ENCODE assay signal across 14 mouse cellular contexts in the genomic region with DNA sequence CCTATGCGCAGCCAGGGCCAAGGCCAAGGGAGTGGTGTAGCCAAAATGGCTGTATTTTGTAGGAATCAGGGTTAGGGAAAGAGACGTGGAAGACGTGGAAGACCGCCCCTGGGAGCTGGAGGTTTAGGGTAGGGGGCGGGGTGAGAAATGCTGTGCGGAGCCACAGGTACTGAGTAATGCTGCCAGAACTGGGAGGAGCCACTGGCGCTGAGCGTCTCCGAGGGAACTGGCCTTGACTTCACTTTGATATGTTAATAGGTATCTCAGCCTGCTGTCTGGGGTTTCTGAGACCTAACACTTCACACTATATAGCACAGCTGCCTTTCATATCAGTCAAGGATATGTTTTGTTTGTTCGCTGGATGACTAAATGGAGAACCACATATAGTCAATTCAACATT. TPM values are rescaled to one million over a fixed set of nuclear protein-coding genes. Genes with fewer than 3 reads are reported as not detected.
DNase-seq lines count a peak whose midpoint lies in the region; ATAC-seq and TF ChIP-seq lines count a peak whose summit lies in the region.
"Had no signal": no experiment of that assay in that cellular context is flagged by ENCODE, and none has a peak within 500 bp of the region (broad histone marks: within the 10 kb centered on the region; RNA-seq: fewer than 3 reads in every experiment).

No protein-coding gene starts in this region.

- WGBS in heart, embryonic 13.5 days, result 13% methylated on average over 10 of the region's 10 CpGs
- 23% methylated on average over 10 of the region's 10 CpGs for WGBS in embryonic facial prominence, embryonic 15.5 days
- 24% methylated on average over 10 of the region's 10 CpGs for WGBS in midbrain, postnatal 0 days
- WGBS in liver, embryonic 12.5 days (ENCODE audit: insufficient replicate concordance), result 24% methylated on average over 10 of the region's 10 CpGs

- H3K4me3 ChIP-seq in heart, embryonic 13.5 days, result no peak overlapping the region
- H3K4me3 ChIP-seq in embryonic facial prominence, embryonic 15.5 days (replicated peaks), result no peak overlapping the region
- H3K4me3 ChIP-seq in midbrain, postnatal 0 days (ENCODE audit: low read depth, low read length), result 0 out of 2 replicates have a peak overlapping the region, but pooled peaks have one; percentile 8
- H3K4me3 ChIP-seq in liver, embryonic 12.5 days, result no peak overlapping the region
- H3K4me3 ChIP-seq: myocyte had no signal

- H3K4me2 ChIP-seq in heart, embryonic 13.5 days, result peak overlapping the region; percentile 10; the same call in 1 of the 2 replicates
- 0 out of 2 replicates have a peak overlapping the region, but pooled peaks have one; percentile 8 for H3K4me2 ChIP-seq in embryonic facial prominence, embryonic 15.5 days (replicated peaks)
- H3K4me2 ChIP-seq in midbrain, postnatal 0 days (ENCODE audit: low read depth, low read length, poor library complexity, severe bottlenecking), result peak overlapping the region; percentile 30; the same call in 1 of the 2 replicates
- H3K4me2 ChIP-seq in liver, embryonic 12.5 days, result no peak overlapping the region

- no peak overlapping the region for H3K9ac ChIP-seq in heart, embryonic 13.5 days
- no peak overlapping the region for H3K9ac ChIP-seq in embryonic facial prominence, embryonic 15.5 days
- H3K9ac ChIP-seq in midbrain, postnatal 0 days (replicated peaks; ENCODE audit: low read length, poor library complexity, severe bottlenecking), result no peak overlapping the region
- no peak overlapping the region for H3K9ac ChIP-seq in liver, embryonic 12.5 days

- H3K36me3 ChIP-seq in heart, embryonic 13.5 days, result no peaks in the 10 kb centered on the region
- H3K36me3 ChIP-seq in embryonic facial prominence, embryonic 15.5 days, result no peaks in the 10 kb centered on the region
- no peaks in the 10 kb centered on the region for H3K36me3 ChIP-seq in midbrain, postnatal 0 days (ENCODE audit: insufficient read depth, low read length)
- no peaks in the 10 kb centered on the region for H3K36me3 ChIP-seq in liver, embryonic 12.5 days

- no peak for ATAC-seq in heart, embryonic 13.5 days (ENCODE audit: extremely low read depth, insufficient number of reproducible peaks, low FRiP score, low TSS enrichment)
- ATAC-seq in embryonic facial prominence, embryonic 15.5 days (ENCODE audit: insufficient number of reproducible peaks, low FRiP score, low TSS enrichment, low read depth), result no peak
- ATAC-seq in midbrain, postnatal 0 days (ENCODE audit: low FRiP score), result peak; percentile 48; the same call in 1 of the 2 replicates
- ATAC-seq in liver, embryonic 12.5 days, result no peak
- ATAC-seq: inflammation-experienced regulatory T-cells, adult 6 months; lung, postnatal 0 days had no signal

- intact Hi-C loops in heart, postnatal 36 days (cut with DNase I), result no loop called here

- no peaks in the 10 kb centered on the region for H3K4me1 ChIP-seq in heart, embryonic 13.5 days
- no peaks in the 10 kb centered on the region for H3K4me1 ChIP-seq in embryonic facial prominence, embryonic 15.5 days
- no peaks in the 10 kb centered on the region for H3K4me1 ChIP-seq in midbrain, postnatal 0 days (ENCODE audit: insufficient read depth, low read length)
- peaks cover 11% of the 10 kb centered on the region for H3K4me1 ChIP-seq in liver, embryonic 12.5 days

- no peaks in the 10 kb centered on the region; the same call in 1 of the 2 replicates for H3K27me3 ChIP-seq in heart, embryonic 13.5 days (replicated peaks)
- peaks cover 7% of the 10 kb centered on the region; the same call in 1 of the 2 replicates for H3K27me3 ChIP-seq in embryonic facial prominence, embryonic 15.5 days
- no peaks in the 10 kb centered on the region; the same call in 1 of the 2 replicates for H3K27me3 ChIP-seq in midbrain, postnatal 0 days (ENCODE audit: insufficient read depth, low read length)
- no peaks in the 10 kb centered on the region for H3K27me3 ChIP-seq in liver, embryonic 12.5 days (replicated peaks)

- H3K9me3 ChIP-seq in heart, embryonic 13.5 days, result no peaks in the 10 kb centered on the region
- no peaks in the 10 kb centered on the region for H3K9me3 ChIP-seq in embryonic facial prominence, embryonic 15.5 days (replicated peaks)
- no peaks in the 10 kb centered on the region for H3K9me3 ChIP-seq in midbrain, postnatal 0 days (ENCODE audit: low read length)
- no peaks in the 10 kb centered on the region for H3K9me3 ChIP-seq in liver, embryonic 12.5 days (replicated peaks)

- no peak for TF ChIP-seq CTCF in midbrain, postnatal 0 days (IDR thresholded peaks at IDR 0.05)

- no peak for DNase-seq in heart, postnatal 36 days
- DNase-seq in ovary, adult 18-20 months (ENCODE audit: low spot score), result peak; percentile 8
- DNase-seq in ovary, postnatal 14 days (ENCODE audit: low spot score), result no peak
- no peak for DNase-seq in midbrain, postnatal 0 days (ENCODE audit: low spot score)
- no peak for DNase-seq in neural tube, embryonic 10.5 days (ENCODE audit: extremely low spot score, low spot score)
- DNase-seq: heart, adult 11 months; right cerebral cortex, adult 18-20 months; thymus, postnatal 4 days had no signal

- H3K27ac ChIP-seq in heart, embryonic 13.5 days (replicated peaks), result no peak overlapping the region
- H3K27ac ChIP-seq in embryonic facial prominence, embryonic 15.5 days (replicated peaks), result no peak overlapping the region
- no peak overlapping the region for H3K27ac ChIP-seq in midbrain, postnatal 0 days (ENCODE audit: low read depth, low read length)
- H3K27ac ChIP-seq in liver, embryonic 12.5 days, result no peak overlapping the region

RNA-seq across cellular contexts. Expression of gene Klf8, which starts 4.0 kb away (rescaled TPM):
- polyA plus RNA-seq in heart, embryonic 13.5 days (2015; fragmentation: Nextera tagmentation; extraction: Ambion mirVana), result 0.90 and 0.94 TPM in 2 replicates
- under 1 TPM; 0.17 to 0.19 TPM for total RNA-seq in heart, postnatal 36 days (2021)
- polyA plus RNA-seq in embryonic facial prominence, embryonic 15.5 days (2015; fragmentation: Nextera tagmentation; extraction: Ambion mirVana), result 1.9 and 2.1 TPM in 2 replicates
- 21.0 and 26.2 TPM in 2 replicates for total RNA-seq in midbrain, postnatal 0 days (2014; rRNA removed)
- polyA plus RNA-seq in midbrain, postnatal 0 days (2015; fragmentation: Nextera tagmentation; extraction: Ambion mirVana), result 4.7 and 5.3 TPM in 2 replicates
- polyA plus RNA-seq in liver, embryonic 12.5 days (2016; fragmentation: Nextera tagmentation; extraction: Ambion mirVana), result 0.36 and 0.38 TPM in 2 replicates
